Mouse (Mus musculus) spleen, postnatal 4 days (tissue): Measurements from ENCODE around the gene Gpr15.
A peak's percentile ranks its signal among the peaks of the same experiment; 100 is the strongest.

Source experiments
- DNase-seq, 2 experiments: peaks; one replicate each; pipeline ENCODE4 v3.0.0; 2022; ENCODE audit warnings: low spot score in 2 of 2

The Gpr15 gene

DNA sequence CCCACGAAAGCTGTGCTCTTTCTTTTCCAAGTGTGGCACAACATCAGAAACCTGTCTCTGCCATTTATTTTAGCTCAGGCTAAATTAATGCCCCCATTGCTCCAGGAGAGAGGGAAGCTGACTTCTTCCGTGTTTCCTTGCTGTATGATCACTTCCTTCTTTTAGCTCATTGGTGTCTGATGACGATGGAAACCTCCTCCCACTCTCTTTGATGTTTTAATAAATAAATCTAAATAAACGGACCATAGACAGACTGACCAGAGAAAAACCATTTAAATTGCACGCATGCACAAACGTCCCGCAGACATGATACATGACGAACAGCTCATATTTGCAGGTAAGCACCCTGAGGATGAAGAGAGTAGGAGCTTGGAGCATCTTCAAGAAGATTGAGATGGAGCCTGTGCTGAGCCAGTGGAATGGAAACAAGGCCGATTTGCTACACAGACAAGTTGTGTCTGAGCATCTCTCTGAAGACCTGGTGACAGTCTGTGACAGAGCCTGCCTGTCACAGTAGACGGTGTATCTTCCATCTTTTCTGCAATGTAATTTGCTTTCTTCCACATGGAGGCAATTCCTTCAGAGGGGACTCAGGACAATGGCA, 16.4 kb downstream of the Gpr15 start:
- DNase-seq, result no peak

DNA sequence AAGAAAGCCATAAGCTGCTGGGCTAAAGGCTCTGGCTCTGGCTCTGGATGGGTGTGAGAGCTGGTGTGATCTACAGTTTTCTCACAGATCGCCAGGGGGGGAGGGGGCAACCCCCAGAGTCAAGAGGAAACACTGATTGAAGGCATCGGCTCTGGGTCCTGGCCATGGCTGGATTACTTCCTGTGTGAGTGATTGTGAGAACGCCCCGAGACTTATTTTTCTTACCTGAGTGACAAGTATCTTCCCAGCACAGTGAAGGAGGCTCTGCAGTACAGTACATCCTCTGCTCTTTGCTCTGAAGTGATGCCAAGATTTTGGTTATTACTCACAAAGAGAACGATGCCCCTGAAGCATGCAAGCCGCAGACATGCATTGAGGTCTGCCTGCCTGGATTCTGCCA, 17.1 kb downstream of the Gpr15 start:
- no peak for DNase-seq

DNA sequence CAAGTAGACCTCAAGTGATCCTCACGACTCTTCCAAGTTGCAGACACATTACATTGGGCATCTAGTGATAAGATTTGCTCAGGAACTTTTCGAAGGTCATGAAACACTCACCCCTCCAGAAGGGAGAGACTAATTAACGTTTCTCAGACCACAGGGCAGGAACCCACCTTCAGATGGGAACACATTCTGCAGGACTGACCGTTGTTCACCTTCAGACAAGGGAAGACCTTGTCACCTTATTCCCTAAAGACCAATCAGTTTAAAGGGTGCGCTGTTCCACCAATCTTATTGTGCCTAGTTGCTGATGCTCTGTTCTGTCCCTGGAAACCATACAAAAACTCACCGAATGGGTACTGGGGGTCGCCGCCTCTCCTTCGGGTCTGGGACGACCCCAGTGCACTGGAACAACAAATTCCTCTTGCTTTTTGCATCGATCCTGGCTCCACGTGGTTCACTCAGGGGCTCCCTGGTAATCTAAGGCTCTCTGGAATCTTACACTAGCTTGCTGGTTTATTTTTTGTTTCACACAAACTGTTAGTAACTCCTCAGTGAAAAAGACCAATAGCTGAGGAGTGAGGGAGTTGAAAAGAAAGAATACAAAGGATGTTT, 17.9 kb downstream of the Gpr15 start:
- DNase-seq, result no peak

DNA sequence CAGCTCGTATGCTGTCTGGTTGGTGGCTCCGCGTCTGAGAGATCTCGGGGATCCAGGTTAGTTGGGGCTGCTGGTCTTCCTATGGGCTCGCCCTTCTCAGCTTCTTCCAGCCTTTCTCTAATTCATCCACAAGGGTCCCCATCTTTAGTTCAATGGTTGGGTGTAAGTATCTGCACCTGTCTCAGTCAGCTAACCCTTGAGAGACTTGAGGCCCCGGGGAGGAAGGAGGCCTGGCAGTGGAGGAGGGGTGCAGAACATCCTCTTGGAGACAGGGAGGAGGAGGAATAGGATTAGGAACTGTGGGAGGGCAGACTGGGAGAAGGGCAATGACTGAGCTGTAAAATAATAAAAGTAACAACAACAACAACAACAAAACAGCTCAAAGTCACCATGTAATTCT, 18.7 kb downstream of the Gpr15 start:
- no peak for DNase-seq

DNA sequence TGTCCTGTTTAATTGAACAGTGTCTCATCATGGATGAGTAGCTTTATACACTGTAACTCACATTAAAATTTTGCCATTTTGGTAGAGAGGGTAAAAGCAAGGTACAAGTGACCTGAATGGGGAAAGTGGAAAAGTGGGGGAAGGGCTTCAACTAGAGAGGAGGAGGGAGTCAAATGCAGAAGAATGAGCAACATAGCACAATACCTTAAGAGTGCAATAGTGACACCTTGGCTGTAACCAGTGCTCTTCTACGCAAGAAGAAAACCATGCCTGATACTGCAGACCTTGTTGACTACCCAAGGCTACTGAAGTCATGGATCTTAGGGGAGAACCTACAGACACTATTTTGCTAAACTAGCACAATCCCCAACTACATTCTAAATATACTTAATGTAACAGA, 21.6 kb downstream of the Gpr15 start:
- DNase-seq, result no peak

DNA sequence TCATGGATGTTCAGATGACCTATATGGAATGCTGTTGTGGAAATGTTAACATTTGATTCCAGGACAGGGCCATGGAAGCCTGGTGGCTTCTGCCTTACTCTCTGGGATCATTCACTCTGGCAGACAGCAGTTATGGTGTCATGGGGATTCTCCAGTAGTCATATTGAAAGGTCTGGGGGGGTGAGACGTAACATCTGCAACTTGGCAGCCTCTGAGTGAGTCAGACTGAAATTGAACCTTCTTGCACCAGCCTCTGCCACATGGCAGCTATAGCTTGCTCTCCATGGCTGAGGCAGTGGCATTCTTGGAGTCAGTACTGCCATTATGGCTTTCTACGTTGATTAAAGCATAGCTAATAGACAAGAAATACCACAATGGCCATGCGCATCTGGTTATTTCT, 22.1 kb downstream of the Gpr15 start:
- DNase-seq, result no peak

DNA sequence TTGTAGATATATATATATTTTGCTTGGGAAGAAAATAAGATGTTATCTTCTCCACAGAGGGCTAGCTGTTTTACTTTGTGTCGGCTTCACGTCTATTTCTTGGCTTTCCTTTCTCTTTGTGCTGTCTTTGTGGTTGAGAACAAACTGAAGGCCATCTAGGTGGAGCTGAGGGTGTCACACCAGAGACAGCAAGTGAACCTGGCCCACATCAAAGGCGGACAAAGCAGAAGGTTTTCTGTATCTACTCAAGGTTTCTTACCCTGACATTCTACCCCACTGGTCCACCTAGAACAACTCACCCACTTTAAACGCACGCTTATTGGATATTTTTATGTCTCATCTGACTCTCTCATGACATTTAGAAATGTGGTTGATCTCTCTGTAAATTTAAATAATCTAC, 24.8 kb downstream of the Gpr15 start:
- DNase-seq, result no peak

DNA sequence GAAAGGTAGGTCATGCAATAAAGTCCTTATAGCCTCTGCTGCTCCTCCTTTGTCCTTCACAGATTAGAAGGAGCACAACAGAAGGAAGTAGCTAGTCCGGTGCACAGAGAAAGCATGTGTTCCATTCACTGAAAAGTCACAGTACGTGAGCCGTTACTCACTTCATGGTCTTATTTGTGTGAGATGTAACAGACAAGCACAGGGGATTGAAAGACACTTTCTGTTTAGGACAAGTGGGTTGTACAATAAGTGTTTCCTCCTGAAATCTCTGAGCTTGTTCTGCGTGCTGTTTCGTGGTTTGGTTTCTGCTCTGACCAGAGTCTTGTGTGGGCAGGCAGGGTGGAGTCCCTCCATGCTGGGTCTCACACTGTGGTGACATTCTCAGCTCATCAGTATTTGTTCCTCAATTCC, 28.5 kb downstream of the Gpr15 start:
- no peak for DNase-seq

DNA sequence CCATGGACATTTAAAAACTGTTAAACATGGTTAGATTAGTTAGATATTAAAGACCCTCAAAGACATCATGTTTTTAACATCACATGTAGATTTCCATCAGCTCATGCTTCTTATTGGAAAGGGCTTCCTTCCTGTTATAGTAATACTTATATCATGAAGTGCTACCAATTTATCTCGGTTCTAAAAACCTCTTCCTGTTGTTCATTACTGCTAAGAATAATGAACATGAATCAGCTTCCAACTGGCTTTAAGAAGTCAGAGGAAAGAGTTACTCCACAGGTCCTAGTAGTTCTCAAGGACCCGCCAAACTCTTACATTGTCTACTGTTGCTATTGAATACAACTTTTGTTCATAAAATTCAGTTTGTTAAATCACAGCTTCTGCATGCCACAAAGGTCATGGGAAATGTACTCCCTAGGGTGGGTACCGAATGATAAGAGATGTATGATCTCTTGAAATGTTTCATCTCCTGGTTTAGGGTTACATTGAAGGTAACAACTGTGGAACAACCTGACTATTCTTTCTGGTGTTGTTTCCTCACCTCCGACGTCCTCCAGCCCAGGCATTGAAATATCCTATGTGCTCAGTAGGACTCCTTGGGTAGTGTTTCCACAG, 29.2 kb downstream of the Gpr15 start:
- DNase-seq, result no peak

DNA sequence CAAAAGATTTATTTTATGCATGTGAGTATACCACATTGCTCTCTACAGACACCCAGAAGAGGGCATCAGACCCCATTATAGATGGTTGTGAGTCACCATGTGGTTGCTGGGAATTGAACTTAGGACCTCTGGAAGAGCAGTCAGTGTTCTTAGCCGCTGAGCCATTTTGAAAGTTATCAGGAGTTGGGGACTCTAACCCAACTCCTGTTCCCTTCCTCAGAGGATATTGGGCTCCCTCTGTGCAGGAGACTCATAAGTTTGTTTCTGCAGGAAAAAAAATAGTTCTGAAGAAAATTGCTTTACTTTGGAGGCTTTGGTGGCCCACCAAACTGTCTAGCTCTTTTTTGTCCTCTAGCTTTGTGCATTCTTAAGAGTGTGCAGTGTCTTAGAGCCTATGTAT, 30.3 kb downstream of the Gpr15 start:
- DNase-seq, result no peak

DNA sequence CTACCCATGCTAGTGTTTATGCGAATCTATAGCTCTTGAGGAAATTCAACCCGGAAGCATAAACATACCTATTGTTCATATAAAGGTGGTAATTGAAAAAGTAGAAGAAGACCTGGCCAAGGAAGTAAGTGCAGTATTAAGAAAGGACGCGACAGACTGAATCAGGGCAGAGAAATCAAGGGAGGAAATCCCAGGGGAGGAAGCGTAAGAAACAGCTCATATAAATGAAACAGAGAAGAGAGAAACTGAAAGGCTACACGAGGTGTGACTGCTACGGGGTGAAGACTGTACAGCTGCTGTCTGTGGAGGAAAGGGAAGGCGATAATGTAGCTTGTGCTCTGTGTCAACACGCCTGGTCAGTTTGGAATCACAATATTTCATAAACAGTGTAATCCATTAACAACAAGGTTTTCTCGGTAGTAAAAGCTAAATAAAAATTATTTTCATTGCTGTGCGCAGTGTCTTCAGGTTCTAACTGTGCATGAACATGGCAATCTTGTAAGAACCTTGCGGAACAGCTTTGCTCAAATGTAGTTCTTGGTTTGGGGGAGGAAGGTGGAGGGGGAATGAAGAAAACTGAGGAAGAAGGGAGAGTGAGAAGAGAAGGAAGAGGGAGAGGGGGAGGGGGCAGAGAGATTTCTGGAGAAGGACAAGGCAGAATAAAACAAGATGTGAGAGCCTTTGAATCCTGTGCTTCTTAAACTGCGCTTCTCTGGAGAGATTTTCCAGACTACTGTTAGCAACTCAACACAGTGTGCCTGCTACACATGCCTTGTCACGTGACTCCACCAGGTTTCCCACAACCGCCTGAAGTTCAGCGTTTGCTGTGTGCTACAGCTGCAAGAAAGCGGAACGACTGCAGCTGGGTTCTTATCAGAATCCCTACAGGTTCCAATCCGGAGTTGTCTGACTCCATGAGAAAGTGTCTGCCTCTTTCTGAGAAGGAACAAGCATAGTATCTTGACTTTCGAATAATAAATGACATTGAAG, 33.0 kb downstream of the Gpr15 start:
- DNase-seq, result peak in 1 of 2 experiments; percentile 25

DNA sequence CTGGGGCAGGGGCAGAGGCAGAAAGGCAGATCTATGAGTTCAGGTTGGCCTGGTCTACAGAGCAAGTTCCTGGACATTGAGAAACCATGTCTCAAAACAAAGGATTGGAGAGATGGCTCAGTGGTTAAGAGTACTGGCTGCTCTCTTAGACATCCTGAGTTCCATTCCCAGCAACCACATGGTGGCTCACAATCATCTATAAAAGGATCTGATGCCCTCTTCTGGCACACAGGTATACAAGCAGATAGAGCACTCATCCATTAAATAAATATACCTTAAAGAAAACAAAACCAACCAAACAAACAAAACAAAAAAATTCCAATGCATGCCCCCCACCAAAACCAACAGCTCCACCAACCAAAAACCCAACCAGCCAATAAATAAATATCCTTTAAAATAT, 34.3 kb downstream of the Gpr15 start:
- peak in 1 of 2 experiments; percentile 9 for DNase-seq

DNA sequence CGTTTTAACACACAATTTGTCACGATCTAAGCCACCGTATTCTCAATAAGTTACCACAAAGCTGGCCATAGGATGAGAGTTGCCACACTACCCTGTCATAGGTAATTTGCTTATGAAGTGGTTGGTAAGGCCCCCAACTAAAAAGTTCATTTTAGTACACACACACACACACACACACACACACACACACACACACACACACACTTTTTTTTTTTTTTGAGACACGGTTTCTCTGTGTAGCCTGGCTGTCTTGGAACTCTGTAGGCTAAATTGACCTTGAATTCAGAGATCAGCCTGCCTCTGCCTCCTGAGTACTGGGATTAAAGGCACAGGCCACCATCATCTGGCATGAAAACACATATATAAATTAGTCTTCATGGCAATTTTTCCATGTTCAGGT, 35.0 kb downstream of the Gpr15 start:
- peak in 1 of 2 experiments; percentile 19 for DNase-seq

DNA sequence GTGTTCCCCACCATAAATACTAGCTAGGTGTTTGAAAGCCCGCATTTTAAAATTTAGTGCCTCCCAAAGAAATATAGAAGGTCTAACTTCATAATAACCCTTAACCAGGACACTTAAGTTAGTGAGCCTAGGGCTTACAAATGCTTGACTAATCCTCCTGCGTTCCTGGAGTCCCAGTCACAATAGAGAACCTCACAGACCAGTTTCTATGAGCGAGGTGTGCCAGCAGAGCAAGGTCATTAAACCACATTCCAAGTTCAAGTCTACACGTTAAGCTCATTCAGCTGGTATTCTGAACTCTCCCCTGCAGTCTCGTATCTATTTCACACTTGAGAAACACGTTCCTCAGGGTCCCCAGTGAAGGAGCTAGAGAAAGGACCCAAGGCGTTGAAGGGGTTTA, 36.0 kb downstream of the Gpr15 start:
- peak in 1 of 2 experiments; percentile 44 for DNase-seq

DNA sequence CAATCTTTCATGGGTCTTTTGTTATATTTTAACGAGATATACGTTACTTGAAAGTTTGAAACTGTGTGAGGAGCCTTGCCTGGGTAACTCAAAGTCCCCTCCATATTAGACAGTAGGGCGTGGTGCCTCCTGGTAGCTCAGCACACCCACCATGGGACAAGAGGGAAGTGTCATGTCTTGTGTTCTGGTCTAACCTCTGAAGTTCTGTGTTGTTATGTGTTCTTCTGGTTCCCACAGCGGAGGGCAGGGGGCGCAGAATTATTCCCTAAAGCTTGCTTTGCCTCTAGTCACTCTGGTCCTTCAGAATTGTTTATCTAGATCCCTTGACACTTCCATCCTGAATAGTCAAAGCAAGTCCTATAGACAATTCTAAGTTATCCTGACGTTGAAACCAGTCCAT, 36.8 kb downstream of the Gpr15 start:
- peak in 1 of 2 experiments; percentile 51 for DNase-seq

DNA sequence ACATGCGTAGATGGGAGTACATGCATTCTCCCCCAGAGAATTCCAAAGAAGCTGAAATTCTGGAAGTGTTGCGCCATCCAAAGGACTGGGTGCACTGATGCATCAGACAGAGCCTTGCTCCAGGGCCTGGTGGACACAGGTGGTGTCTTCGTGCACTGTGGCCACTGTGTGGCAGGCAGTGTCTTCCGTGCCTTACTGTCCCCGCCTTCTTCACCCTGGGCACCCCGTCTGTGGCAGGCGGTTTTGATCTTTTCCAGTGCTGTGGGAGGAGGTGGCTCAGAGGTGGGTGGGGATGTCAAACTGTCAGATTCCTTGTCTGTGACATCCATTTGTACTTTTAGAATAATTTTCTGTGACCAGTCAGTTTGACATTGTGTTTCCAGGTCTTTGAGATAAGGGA, 40.2 kb downstream of the Gpr15 start:
- peak in 1 of 2 experiments; percentile 58 for DNase-seq

DNA sequence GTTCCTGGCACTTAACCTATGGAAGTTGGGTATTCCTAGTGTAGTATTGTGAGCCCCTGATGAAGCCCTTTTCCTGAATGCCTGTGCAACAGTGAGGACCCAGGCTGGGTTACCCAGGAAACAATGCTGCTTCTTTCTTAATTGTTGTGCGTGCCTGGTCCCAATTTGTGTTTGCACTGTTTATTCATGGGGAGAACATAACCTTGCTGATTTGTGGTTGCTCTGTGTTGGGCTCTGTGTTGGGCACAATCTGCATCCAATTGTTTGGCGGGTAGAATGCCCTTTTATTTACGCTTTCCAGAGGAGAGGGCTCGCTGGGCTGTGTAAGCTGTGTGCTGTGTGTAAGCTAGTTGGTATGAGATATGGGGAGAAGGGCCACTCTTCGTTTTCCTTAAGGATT, 41.4 kb downstream of the Gpr15 start:
- DNase-seq, result peak in 1 of 2 experiments; percentile 48

DNA sequence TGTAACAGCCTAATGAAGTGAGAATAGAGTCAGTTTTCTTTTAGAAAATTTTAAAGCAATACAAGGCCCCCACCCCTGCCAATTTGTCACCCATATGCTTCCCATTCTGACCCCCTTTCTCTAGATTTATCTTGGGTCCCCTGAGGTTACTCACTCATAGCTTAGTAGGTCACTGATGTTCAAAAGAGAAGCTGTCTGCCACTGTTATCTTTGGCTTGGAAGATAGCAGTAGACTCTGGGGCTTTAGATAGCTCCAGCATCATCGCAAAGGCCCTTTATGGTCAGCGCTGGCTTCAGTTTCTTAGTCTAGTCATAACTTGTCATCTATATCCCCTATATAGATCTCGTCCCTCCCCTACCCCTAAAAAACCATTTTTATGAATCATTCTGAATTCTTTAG, 42.2 kb downstream of the Gpr15 start:
- DNase-seq, result peak in 1 of 2 experiments; percentile 15

DNA sequence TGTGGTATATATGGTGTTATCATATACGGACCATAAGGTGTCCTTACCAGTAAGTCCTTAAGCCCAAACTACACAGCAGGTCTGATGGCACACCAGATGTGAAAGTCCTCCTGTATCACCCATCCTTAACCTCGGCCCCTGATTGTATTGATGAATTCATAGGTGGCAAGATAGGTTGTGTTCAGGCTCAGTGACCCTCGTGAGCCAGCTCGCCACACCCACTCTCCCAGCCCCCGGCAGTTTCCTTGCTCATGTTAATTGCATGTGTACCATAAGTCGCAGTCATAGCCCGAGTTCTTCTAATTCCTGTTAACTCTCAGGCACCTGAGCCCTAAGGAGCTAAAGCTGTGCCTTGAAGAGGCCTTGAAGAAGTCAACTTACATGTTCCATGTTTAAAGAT, 42.7 kb downstream of the Gpr15 start:
- peak in 1 of 2 experiments; percentile 59 for DNase-seq

DNA sequence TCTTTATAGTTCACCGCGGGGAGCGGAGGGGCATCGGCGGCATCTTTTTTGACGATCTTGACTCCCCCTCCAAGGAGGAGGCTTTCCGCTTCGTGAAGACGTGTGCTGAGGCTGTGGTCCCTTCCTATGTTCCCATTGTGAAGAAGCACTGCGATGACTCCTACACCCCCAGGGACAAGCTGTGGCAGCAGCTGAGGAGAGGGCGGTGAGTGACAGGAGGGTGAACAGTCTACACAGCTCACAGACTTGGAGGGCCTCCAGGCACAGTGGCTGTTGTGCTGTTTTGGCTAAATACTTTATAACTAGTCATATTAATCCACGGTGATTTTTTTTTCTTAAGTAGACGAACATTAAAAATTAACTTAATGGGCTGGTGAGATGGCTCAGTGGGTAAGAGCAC, 43.6 kb downstream of the Gpr15 start:
- peak in 1 of 2 experiments; percentile 59 for DNase-seq

DNA sequence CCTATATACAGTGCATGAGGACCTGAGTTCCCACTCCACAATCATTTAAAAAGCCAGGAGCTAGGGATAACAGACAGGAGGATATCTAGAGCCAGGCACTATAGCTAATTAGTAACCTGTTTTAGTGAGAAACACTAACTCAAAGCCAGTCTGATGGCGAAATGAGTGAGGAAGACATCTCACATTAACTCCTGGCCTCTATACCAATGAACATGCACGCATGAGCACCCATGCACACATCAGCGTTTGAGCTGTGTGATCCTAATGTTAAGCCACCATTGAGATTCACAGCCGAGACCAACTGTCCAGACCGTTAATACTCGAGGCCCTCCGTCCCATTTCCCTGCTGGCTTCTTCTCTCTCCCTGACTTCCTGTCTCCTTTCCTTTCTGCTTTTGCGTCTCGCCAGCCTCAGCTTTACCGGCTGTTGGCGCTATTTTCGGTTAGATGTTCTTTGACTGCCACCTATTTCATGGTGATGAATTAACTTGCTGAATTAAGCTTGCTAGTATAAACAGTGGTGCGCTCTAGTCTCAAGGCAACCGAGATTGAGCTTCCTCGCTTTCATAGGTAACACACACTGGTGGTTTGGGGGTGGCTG, 45.0 kb downstream of the Gpr15 start:
- DNase-seq, result peak in 1 of 2 experiments; percentile 52

DNA sequence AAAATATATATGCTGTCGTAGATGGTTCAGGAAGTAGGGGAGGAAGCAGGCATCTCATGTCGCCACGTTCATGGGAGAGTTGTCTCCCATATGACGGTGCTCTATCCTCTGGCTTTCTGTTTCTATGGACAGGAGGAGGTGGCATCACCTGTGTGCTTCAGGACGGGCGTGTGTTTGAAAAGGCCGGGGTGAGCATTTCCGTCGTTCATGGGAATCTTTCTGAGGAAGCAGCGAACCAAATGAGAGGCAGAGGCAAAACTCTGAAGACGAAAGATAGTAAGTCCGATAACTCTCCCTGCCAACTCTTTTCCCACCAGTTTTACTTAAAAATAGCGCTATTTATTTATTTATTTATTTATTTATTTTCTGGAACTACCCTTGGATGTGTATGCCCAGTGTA, 46.5 kb downstream of the Gpr15 start:
- DNase-seq, result peak in 1 of 2 experiments; percentile 59
